Mouse (Mus musculus) testis, postnatal 14 days (tissue): Measurements from ENCODE around the gene Mapk12.

Source experiments
- DNase-seq: peaks from one replicate; pipeline ENCODE4 v3.0.0; 2021; ENCODE audit warnings: low spot score

Gene Mapk12

GRCm38 (mm10) chr15:89137378-89138045, 3.0 kb downstream of the Mapk12 start:
- DNase-seq, result no peak

- DNase-seq, result no peak
Measured at GRCm38 (mm10) chr15:89136461-89137155, 3.9 kb downstream of the Mapk12 start.

- no peak for DNase-seq
Measured at GRCm38 (mm10) chr15:89131316-89131715, 9.2 kb downstream of the Mapk12 start.

- DNase-seq, result no peak
Measured at GRCm38 (mm10) chr15:89130245-89130644, 10.3 kb downstream of the Mapk12 start.

- peak; percentile 72 for DNase-seq
Measured at GRCm38 (mm10) chr15:89128382-89129350, 11.8 kb downstream of the Mapk12 start, which contains the start of gene Hdac10. Hdac10 (minus strand) TSS chr15:89128700.

- DNase-seq, result no peak
Measured at GRCm38 (mm10) chr15:89127364-89127940, 13.1 kb downstream of the Mapk12 start.

GRCm38 (mm10) chr15:89126622-89127021, 13.9 kb downstream of the Mapk12 start:
- DNase-seq, result no peak

GRCm38 (mm10) chr15:89125351-89125750, 15.2 kb downstream of the Mapk12 start:
- no peak for DNase-seq

GRCm38 (mm10) chr15:89124312-89124711, 16.2 kb downstream of the Mapk12 start:
- DNase-seq, result no peak

GRCm38 (mm10) chr15:89123595-89123994, 16.9 kb downstream of the Mapk12 start:
- DNase-seq, result no peak

- DNase-seq, result peak; percentile 94
Measured at GRCm38 (mm10) chr15:89122649-89123366, 17.7 kb downstream of the Mapk12 start, which contains the start of gene Tubgcp6. Tubgcp6 (minus strand) TSS chr15:89123112.

GRCm38 (mm10) chr15:89118007-89118406, 22.5 kb downstream of the Mapk12 start:
- DNase-seq, result no peak

- peak; percentile 37 for DNase-seq
Measured at GRCm38 (mm10) chr15:89110147-89110546, 30.4 kb downstream of the Mapk12 start.

- no peak for DNase-seq
Measured at GRCm38 (mm10) chr15:89106976-89107375, 33.5 kb downstream of the Mapk12 start.

GRCm38 (mm10) chr15:89106073-89106472, 34.4 kb downstream of the Mapk12 start:
- DNase-seq, result no peak

GRCm38 (mm10) chr15:89104425-89104824, 36.1 kb downstream of the Mapk12 start:
- no peak for DNase-seq

GRCm38 (mm10) chr15:89103921-89104320, 36.6 kb downstream of the Mapk12 start:
- no peak for DNase-seq

GRCm38 (mm10) chr15:89102646-89103045, 37.9 kb downstream of the Mapk12 start:
- DNase-seq, result no peak

GRCm38 (mm10) chr15:89100823-89101222, 39.7 kb downstream of the Mapk12 start:
- no peak for DNase-seq

- DNase-seq, result no peak
Measured at GRCm38 (mm10) chr15:89098616-89099015, 41.9 kb downstream of the Mapk12 start.

GRCm38 (mm10) chr15:89097450-89097849, 43.1 kb downstream of the Mapk12 start:
- DNase-seq, result no peak
